Mouse (Mus musculus) thymus, adult 2 months (tissue): ENCODE measurements around the gene Nptxr.

Experiments used
- CTCF ChIP-seq: fragments of 200-500 bp; IDR thresholded peaks from 2 replicates; pipeline ENCODE4 v1.5.1; 2012; ENCODE audit warnings: mild to moderate bottlenecking, control low read depth, low read length, moderate library complexity, borderline replicate concordance; ENCODE audit not compliant: control insufficient read depth, poor library complexity, insufficient read depth; ENCODE audit errors: extremely low read depth
- POLR2A ChIP-seq: fragments of 200-500 bp; IDR thresholded peaks from 2 replicates; pipeline ENCODE4 v1.6.1; 2012; ENCODE audit warnings: mild to moderate bottlenecking, low read length, control low read depth, moderate library complexity; ENCODE audit not compliant: control insufficient read depth, poor library complexity, insufficient read depth; ENCODE audit errors: extremely low read depth

DNA sequence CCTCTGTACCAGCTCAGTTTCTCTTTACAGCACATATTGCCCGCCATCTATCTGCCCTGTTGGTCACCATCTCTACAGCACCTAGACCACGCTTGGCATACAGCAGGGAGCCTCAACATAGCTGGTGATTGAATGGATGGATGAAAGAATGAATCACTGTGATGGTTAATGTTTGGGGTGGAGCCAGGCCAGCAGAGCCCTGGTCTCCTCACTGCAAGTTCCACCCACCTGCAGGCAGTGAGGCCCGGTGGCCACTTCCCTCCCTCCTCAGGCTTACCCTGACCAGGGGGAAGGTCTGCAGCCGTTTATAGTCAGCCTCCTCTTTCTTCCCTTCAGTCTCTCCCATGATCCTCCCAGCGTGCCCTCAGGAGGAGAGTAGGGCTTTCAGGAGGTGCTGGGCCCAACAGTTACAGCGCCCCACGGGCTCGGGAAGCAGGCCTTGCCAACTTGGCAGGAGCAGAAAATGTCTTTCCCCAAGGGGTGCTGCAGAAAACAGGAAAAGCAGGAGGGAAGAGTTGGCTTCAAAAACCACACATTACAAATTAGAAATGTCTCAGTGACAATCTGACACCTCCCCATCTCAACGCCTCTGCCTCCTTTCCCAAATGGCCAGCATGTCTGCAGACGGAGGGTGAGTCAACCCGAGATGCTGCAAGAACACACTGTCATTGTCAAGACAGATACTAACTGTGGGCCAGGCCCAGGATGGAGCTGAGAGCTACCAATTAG, 39.9 kb downstream of the Nptxr start:
- TF ChIP-seq POLR2A = no peak
- TF ChIP-seq CTCF = no peak
